Mouse (Mus musculus): Measurements from ENCODE around the gene Ntng1. TPM values are rescaled to one million over a fixed set of nuclear protein-coding genes. Genes with fewer than 3 reads are reported as not detected.

Gene Ntng1
- polyA plus RNA-seq, 1 experiment: 0.20 TPM

DNA sequence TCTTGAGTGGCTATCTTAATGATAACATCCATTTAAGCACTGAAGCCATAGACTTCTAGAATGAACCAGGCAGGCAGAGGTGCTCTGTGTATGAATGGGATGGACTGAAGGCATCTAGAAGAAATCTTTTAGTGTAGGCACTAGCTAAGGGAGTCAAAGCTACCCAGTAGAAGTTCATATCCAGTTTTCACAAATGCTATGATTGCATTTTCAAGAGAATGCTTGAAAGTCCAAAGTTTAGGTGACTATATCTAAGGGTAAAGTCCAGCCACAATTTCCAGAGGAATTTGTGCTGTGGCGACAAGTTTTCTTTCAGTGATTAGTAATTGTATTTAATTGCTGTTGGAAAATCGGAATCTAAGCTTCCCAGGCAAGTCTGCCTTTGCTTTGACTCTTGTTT lies 181.2 kb downstream of the Ntng1 start:
- Histone ChIP-seq H3K36me3 (ENCODE audit: control insufficient read depth, insufficient read depth, low read length) (no peaks in the 10 kb centered on the region), H3K27me3 (ENCODE audit: control insufficient read depth, insufficient read depth, low read length) (no peaks in the 10 kb centered on the region), H3K27ac (ENCODE audit: control insufficient read depth, insufficient read depth, low read depth, low read length) (no peak overlapping the region), H3K4me3 (ENCODE audit: control insufficient read depth, low read depth, low read length) (no peak overlapping the region), H3K4me1 (ENCODE audit: control insufficient read depth, insufficient read depth, low read length) (no peaks in the 10 kb centered on the region)
- TF ChIP-seq CTCF (IDR thresholded peaks at IDR 0.05; ENCODE audit: control insufficient read depth, insufficient read depth, insufficient replicate concordance, low read depth, low read length) (no peak), POLR2A (IDR thresholded peaks at IDR 0.05; ENCODE audit: control insufficient read depth, low read depth, low read length) (no peak)

DNA sequence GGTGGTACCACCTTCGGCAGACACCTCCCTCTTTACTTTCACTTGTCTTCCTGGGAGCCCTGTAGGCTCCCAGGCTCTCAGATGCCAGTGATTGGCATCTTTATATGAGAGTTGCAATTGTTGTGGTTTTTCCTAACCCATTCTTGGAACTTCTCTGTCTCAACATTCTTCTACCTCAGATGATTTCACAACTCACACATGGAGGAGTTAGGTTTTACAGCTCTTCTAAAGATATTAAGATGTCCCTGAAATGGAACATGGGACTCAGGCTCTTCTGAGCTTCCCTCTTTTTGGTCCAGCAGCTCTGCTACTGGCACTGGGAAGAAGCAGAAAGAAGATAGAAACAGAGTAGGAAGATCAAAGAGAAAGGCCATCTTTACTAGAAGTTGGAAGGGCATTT lies 200.9 kb downstream of the Ntng1 start:
- Histone ChIP-seq H3K4me3 (ENCODE audit: control insufficient read depth, low read depth, low read length) (no peak overlapping the region), H3K4me1 (ENCODE audit: control insufficient read depth, insufficient read depth, low read length) (no peaks in the 10 kb centered on the region), H3K27me3 (ENCODE audit: control insufficient read depth, insufficient read depth, low read length) (no peaks in the 10 kb centered on the region), H3K27ac (ENCODE audit: control insufficient read depth, insufficient read depth, low read depth, low read length) (no peak overlapping the region), H3K36me3 (ENCODE audit: control insufficient read depth, insufficient read depth, low read length) (no peaks in the 10 kb centered on the region)
- TF ChIP-seq POLR2A (IDR thresholded peaks at IDR 0.05; ENCODE audit: control insufficient read depth, low read depth, low read length): no peak
- no peak for TF ChIP-seq CTCF (IDR thresholded peaks at IDR 0.05; ENCODE audit: control insufficient read depth, insufficient read depth, insufficient replicate concordance, low read depth, low read length)

- H3K4me1 ChIP-seq (ENCODE audit: control insufficient read depth, insufficient read depth, low read length): no peaks in the 10 kb centered on the region
- H3K27me3 ChIP-seq (ENCODE audit: control insufficient read depth, insufficient read depth, low read length): no peaks in the 10 kb centered on the region
- H3K4me3 ChIP-seq (ENCODE audit: control insufficient read depth, low read depth, low read length): no peak overlapping the region
- TF ChIP-seq CTCF (IDR thresholded peaks at IDR 0.05; ENCODE audit: control insufficient read depth, insufficient read depth, insufficient replicate concordance, low read depth, low read length): no peak
- no peak for TF ChIP-seq POLR2A (IDR thresholded peaks at IDR 0.05; ENCODE audit: control insufficient read depth, low read depth, low read length)
- H3K36me3 ChIP-seq (ENCODE audit: control insufficient read depth, insufficient read depth, low read length): no peaks in the 10 kb centered on the region
- no peak overlapping the region for H3K27ac ChIP-seq (ENCODE audit: control insufficient read depth, insufficient read depth, low read depth, low read length)
Observed at GRCm38 (mm10) chr3:109937634-109938033, 206.2 kb downstream of the Ntng1 start.

GRCm38 (mm10) chr3:109936275-109936674 lies 207.5 kb downstream of the Ntng1 start:
- TF ChIP-seq POLR2A (IDR thresholded peaks at IDR 0.05; ENCODE audit: control insufficient read depth, low read depth, low read length) (no peak), CTCF (IDR thresholded peaks at IDR 0.05; ENCODE audit: control insufficient read depth, insufficient read depth, insufficient replicate concordance, low read depth, low read length) (no peak)
- H3K36me3 ChIP-seq (ENCODE audit: control insufficient read depth, insufficient read depth, low read length): no peaks in the 10 kb centered on the region
- no peak overlapping the region for H3K4me3 ChIP-seq (ENCODE audit: control insufficient read depth, low read depth, low read length)

GRCm38 (mm10) chr3:109932261-109932660 lies 211.6 kb downstream of the Ntng1 start:
- no peaks in the 10 kb centered on the region for H3K36me3 ChIP-seq (ENCODE audit: control insufficient read depth, insufficient read depth, low read length)
- no peak overlapping the region for H3K27ac ChIP-seq (ENCODE audit: control insufficient read depth, insufficient read depth, low read depth, low read length)
- TF ChIP-seq POLR2A (IDR thresholded peaks at IDR 0.05; ENCODE audit: control insufficient read depth, low read depth, low read length) (no peak), CTCF (IDR thresholded peaks at IDR 0.05; ENCODE audit: control insufficient read depth, insufficient read depth, insufficient replicate concordance, low read depth, low read length) (no peak)
- no peaks in the 10 kb centered on the region for H3K4me1 ChIP-seq (ENCODE audit: control insufficient read depth, insufficient read depth, low read length)
- H3K27me3 ChIP-seq (ENCODE audit: control insufficient read depth, insufficient read depth, low read length): no peaks in the 10 kb centered on the region
- H3K4me3 ChIP-seq (ENCODE audit: control insufficient read depth, low read depth, low read length): no peak overlapping the region

More at GRCm38 (mm10) chr3:109936275-109936674, 207.5 kb downstream of the Ntng1 start:
- Histone ChIP-seq H3K27me3 (ENCODE audit: control insufficient read depth, insufficient read depth, low read length) (no peaks in the 10 kb centered on the region), H3K27ac (ENCODE audit: control insufficient read depth, insufficient read depth, low read depth, low read length) (no peak overlapping the region), H3K4me1 (ENCODE audit: control insufficient read depth, insufficient read depth, low read length) (no peaks in the 10 kb centered on the region)

- Histone ChIP-seq H3K27me3 (ENCODE audit: control insufficient read depth, insufficient read depth, low read length) (no peaks in the 10 kb centered on the region), H3K36me3 (ENCODE audit: control insufficient read depth, insufficient read depth, low read length) (no peaks in the 10 kb centered on the region), H3K4me3 (ENCODE audit: control insufficient read depth, low read depth, low read length) (no peak overlapping the region), H3K27ac (ENCODE audit: control insufficient read depth, insufficient read depth, low read depth, low read length) (no peak overlapping the region), H3K4me1 (ENCODE audit: control insufficient read depth, insufficient read depth, low read length) (no peaks in the 10 kb centered on the region)
- TF ChIP-seq CTCF (IDR thresholded peaks at IDR 0.05; ENCODE audit: control insufficient read depth, insufficient read depth, insufficient replicate concordance, low read depth, low read length): no peak
- TF ChIP-seq POLR2A (IDR thresholded peaks at IDR 0.05; ENCODE audit: control insufficient read depth, low read depth, low read length): no peak
Observed at GRCm38 (mm10) chr3:109931021-109931420, 212.8 kb downstream of the Ntng1 start.

- H3K4me1 ChIP-seq (ENCODE audit: control insufficient read depth, insufficient read depth, low read length): no peaks in the 10 kb centered on the region
- H3K36me3 ChIP-seq (ENCODE audit: control insufficient read depth, insufficient read depth, low read length): no peaks in the 10 kb centered on the region
- H3K4me3 ChIP-seq (ENCODE audit: control insufficient read depth, low read depth, low read length): no peak overlapping the region
- no peak for TF ChIP-seq POLR2A (IDR thresholded peaks at IDR 0.05; ENCODE audit: control insufficient read depth, low read depth, low read length)
- TF ChIP-seq CTCF (IDR thresholded peaks at IDR 0.05; ENCODE audit: control insufficient read depth, insufficient read depth, insufficient replicate concordance, low read depth, low read length): no peak
- H3K27me3 ChIP-seq (ENCODE audit: control insufficient read depth, insufficient read depth, low read length): no peaks in the 10 kb centered on the region
- H3K27ac ChIP-seq (ENCODE audit: control insufficient read depth, insufficient read depth, low read depth, low read length): no peak overlapping the region
Observed at GRCm38 (mm10) chr3:109923788-109924187, 220.0 kb downstream of the Ntng1 start.

- H3K27ac ChIP-seq (ENCODE audit: control insufficient read depth, insufficient read depth, low read depth, low read length): no peak overlapping the region
- no peak overlapping the region for H3K4me3 ChIP-seq (ENCODE audit: control insufficient read depth, low read depth, low read length)
- no peaks in the 10 kb centered on the region for H3K27me3 ChIP-seq (ENCODE audit: control insufficient read depth, insufficient read depth, low read length)
- TF ChIP-seq POLR2A (IDR thresholded peaks at IDR 0.05; ENCODE audit: control insufficient read depth, low read depth, low read length) (no peak), CTCF (IDR thresholded peaks at IDR 0.05; ENCODE audit: control insufficient read depth, insufficient read depth, insufficient replicate concordance, low read depth, low read length) (no peak)
- H3K4me1 ChIP-seq (ENCODE audit: control insufficient read depth, insufficient read depth, low read length): no peaks in the 10 kb centered on the region
- H3K36me3 ChIP-seq (ENCODE audit: control insufficient read depth, insufficient read depth, low read length): no peaks in the 10 kb centered on the region
Observed at GRCm38 (mm10) chr3:109918996-109919395, 224.8 kb downstream of the Ntng1 start.

Data from testis, adult 2 months (tissue).